Mouse (Mus musculus) limb, embryonic 15.5 days (tissue): ENCODE measurements at regions not wholly inside any gene's neighbourhood (a gene's known extent, or its start where the extent isn't known, plus 50 kb on each side); places are given as distances from the start of the nearest gene placed in this dataset.

Experiments used
- ATAC-seq: fragments of 200-750 bp; cut with Nextera tagmentation; 2 replicates; pipeline ENCODE4 v1.8.0; 2017; ENCODE audit warnings: low read depth, moderate TSS enrichment; ENCODE audit not compliant: insufficient number of reproducible peaks, low FRiP score, low TSS enrichment
- H3K27ac ChIP-seq: fragments of 300-500 bp; sonication (generic); 2 replicates; pipeline ENCODE4 v1.5.1; 2015; ENCODE audit warnings: moderate library complexity, mild to moderate bottlenecking, inconsistent platforms
- H3K27me3 ChIP-seq: fragments of 300-500 bp; sonication (generic); 2 replicates; pipeline ENCODE4 v1.6.1; 2015; ENCODE audit warnings: inconsistent platforms
- H3K36me3 ChIP-seq: fragments of 300-500 bp; sonication (generic); 2 replicates; pipeline ENCODE4 v1.6.1; 2015; ENCODE audit warnings: inconsistent platforms
- H3K4me1 ChIP-seq: fragments of 300-500 bp; sonication (generic); 2 replicates; pipeline ENCODE4 v1.6.1; 2015; ENCODE audit warnings: inconsistent platforms
- H3K4me2 ChIP-seq: fragments of 300-500 bp; sonication (generic); 2 replicates; pipeline ENCODE4 v1.6.1; 2015; ENCODE audit warnings: mild to moderate bottlenecking, inconsistent platforms
- H3K4me3 ChIP-seq: fragments of 300-500 bp; sonication (generic); 2 replicates; pipeline ENCODE4 v1.5.1; 2015; ENCODE audit warnings: mild to moderate bottlenecking, inconsistent platforms
- H3K9ac ChIP-seq: fragments of 300-500 bp; sonication (generic); 2 replicates; pipeline ENCODE4 v1.6.1; 2015; ENCODE audit warnings: inconsistent platforms
- H3K9me3 ChIP-seq: fragments of 300-500 bp; sonication (generic); 2 replicates; pipeline ENCODE4 v1.6.1; 2016; ENCODE audit warnings: inconsistent platforms
- WGBS: fragments of 180-500 bp; shearing (Covaris S2); methylation state at CpG from one replicate; pipeline ENCODE4 v1.1.7; 2015; 5-methylcytosine and 5-hydroxymethylcytosine counted together

GRCm38 (mm10) chr7:73655787-73656423 is 84.2 kb upstream of the Fam174b start:
- Histone ChIP-seq H3K4me2 (no peak overlapping the region), H3K27ac (no peak overlapping the region), H3K9me3 (no peaks in the 10 kb centered on the region), H3K4me3 (no peak overlapping the region), H3K9ac (no peak overlapping the region), H3K36me3 (no peaks in the 10 kb centered on the region), H3K27me3 (peaks cover 8% of the 10 kb centered on the region; the same call in 1 of the 2 replicates), H3K4me1 (no peaks in the 10 kb centered on the region; the same call in 1 of the 2 replicates)
- no peak for ATAC-seq
- 26% methylated on average over 5 of the region's 5 CpGs for WGBS

GRCm38 (mm10) chr7:73654193-73654871 is 85.8 kb upstream of the Fam174b start:
- Histone ChIP-seq H3K9me3 (no peaks in the 10 kb centered on the region), H3K27me3 (peaks cover 8% of the 10 kb centered on the region; the same call in 1 of the 2 replicates), H3K36me3 (no peaks in the 10 kb centered on the region), H3K4me3 (no peak overlapping the region), H3K9ac (no peak overlapping the region), H3K4me2 (no peak overlapping the region), H3K4me1 (no peaks in the 10 kb centered on the region; the same call in 1 of the 2 replicates), H3K27ac (no peak overlapping the region; the same call in 1 of the 2 replicates)
- WGBS = 35% methylated on average over 12 of the region's 12 CpGs
- ATAC-seq = no peak

- H3K9me3 ChIP-seq = no peaks in the 10 kb centered on the region
- peaks cover 2% of the 10 kb centered on the region; the same call in 1 of the 2 replicates for H3K4me1 ChIP-seq
- peaks cover 8% of the 10 kb centered on the region; the same call in 1 of the 2 replicates for H3K27me3 ChIP-seq
- 93% methylated on average over 6 of the region's 6 CpGs for WGBS
- H3K27ac ChIP-seq = no peak overlapping the region
- H3K36me3 ChIP-seq = no peaks in the 10 kb centered on the region
- no peak overlapping the region for H3K9ac ChIP-seq
- ATAC-seq = no peak
- no peak overlapping the region for H3K4me2 ChIP-seq
- no peak overlapping the region for H3K4me3 ChIP-seq
Observed at GRCm38 (mm10) chr7:73650909-73651308, 89.2 kb upstream of the Fam174b start.

DNA sequence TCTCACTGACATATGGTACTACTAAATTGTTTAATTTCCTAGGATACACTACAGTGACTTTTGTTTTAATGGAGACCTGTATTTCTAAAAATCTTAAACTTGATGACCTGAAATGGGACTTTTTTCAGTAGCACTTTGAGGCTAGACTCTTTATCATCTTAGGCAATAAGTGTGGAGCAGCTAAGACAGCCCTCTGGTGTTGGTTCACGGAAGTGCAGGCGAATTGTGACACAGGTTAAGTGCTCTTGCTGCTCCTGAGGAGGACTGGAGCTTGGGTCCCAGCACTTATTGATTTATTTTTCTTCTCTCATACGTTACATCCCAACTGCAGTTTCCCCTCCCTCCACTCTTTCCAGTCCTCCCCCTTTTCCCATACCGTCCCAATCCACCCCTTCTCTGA is 92.1 kb upstream of the Fam174b start:
- no peak for ATAC-seq
- WGBS = 33% methylated on average over 4 of the region's 4 CpGs

GRCm38 (mm10) chr7:73647140-73647539 is 93.0 kb upstream of the Fam174b start:
- H3K27ac ChIP-seq = no peak overlapping the region
- H3K27me3 ChIP-seq = no peaks in the 10 kb centered on the region
- H3K9me3 ChIP-seq = no peaks in the 10 kb centered on the region
- no peak for ATAC-seq
- H3K4me2 ChIP-seq = no peak overlapping the region
- WGBS = 61% methylated on average over 4 of the region's 4 CpGs
- H3K9ac ChIP-seq = no peak overlapping the region
- H3K4me1 ChIP-seq = 0 out of 2 replicates have a peak, but pooled peaks cover 2% of the 10 kb centered on the region
- H3K4me3 ChIP-seq = no peak overlapping the region
- no peaks in the 10 kb centered on the region for H3K36me3 ChIP-seq

More for the DNA sequence above, 92.1 kb upstream of the Fam174b start:
- H3K27me3 ChIP-seq = no peaks in the 10 kb centered on the region
- no peak overlapping the region for H3K27ac ChIP-seq
- H3K4me3 ChIP-seq = no peak overlapping the region
- H3K4me1 ChIP-seq = 0 out of 2 replicates have a peak, but pooled peaks cover 2% of the 10 kb centered on the region
- H3K36me3 ChIP-seq = no peaks in the 10 kb centered on the region
- H3K9me3 ChIP-seq = no peaks in the 10 kb centered on the region
- no peak overlapping the region for H3K4me2 ChIP-seq
- no peak overlapping the region for H3K9ac ChIP-seq

- no peak overlapping the region for H3K9ac ChIP-seq
- H3K4me1 ChIP-seq = 0 out of 2 replicates have a peak, but pooled peaks cover 2% of the 10 kb centered on the region
- WGBS = 53% methylated on average over 5 of the region's 5 CpGs
- ATAC-seq = no peak
- no peaks in the 10 kb centered on the region for H3K36me3 ChIP-seq
- no peak overlapping the region for H3K27ac ChIP-seq
- no peak overlapping the region for H3K4me3 ChIP-seq
- H3K4me2 ChIP-seq = no peak overlapping the region
- no peaks in the 10 kb centered on the region for H3K9me3 ChIP-seq
- H3K27me3 ChIP-seq = no peaks in the 10 kb centered on the region
Observed at GRCm38 (mm10) chr7:73646711-73647110, 93.4 kb upstream of the Fam174b start.

DNA sequence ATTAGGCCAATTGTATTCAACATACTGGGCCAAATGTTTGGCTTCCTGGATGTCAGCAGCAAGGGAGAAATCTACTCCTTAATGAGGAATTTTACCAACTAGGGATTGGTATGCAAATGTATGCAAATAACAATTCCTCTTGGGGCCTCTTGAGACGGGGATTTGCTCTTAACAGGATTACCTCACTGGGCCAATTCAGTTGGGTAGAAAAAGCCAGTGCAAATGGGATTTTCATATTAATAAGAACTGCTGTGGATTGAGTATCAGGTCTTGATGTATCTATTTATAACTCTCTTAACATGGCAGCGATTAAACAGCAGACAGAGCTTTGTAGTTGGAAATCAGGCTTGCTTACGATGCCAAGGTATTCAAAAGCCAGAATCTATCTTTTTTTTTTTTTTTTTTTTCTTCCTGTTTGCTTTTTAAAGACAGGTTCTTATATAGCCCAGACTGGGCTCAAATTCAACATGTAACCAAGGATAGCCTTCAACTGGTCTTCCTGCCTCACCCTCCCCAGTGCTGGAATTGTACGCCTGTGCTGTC is 95.7 kb upstream of the Fam174b start:
- Histone ChIP-seq H3K4me2 (no peak overlapping the region), H3K9ac (no peak overlapping the region), H3K9me3 (no peaks in the 10 kb centered on the region), H3K36me3 (no peaks in the 10 kb centered on the region), H3K27me3 (no peaks in the 10 kb centered on the region), H3K4me1 (0 out of 2 replicates have a peak, but pooled peaks cover 2% of the 10 kb centered on the region), H3K4me3 (no peak overlapping the region), H3K27ac (no peak overlapping the region)
- 62% methylated on average over 4 of the region's 4 CpGs for WGBS
- no peak for ATAC-seq

GRCm38 (mm10) chr7:73643993-73644335 is 96.1 kb upstream of the Fam174b start:
- no peak overlapping the region for H3K4me3 ChIP-seq
- H3K36me3 ChIP-seq = no peaks in the 10 kb centered on the region
- H3K27me3 ChIP-seq = no peaks in the 10 kb centered on the region
- H3K4me2 ChIP-seq = no peak overlapping the region
- 0 out of 2 replicates have a peak, but pooled peaks cover 2% of the 10 kb centered on the region for H3K4me1 ChIP-seq
- H3K27ac ChIP-seq = no peak overlapping the region
- no peaks in the 10 kb centered on the region for H3K9me3 ChIP-seq
- ATAC-seq = no peak
- no peak overlapping the region for H3K9ac ChIP-seq
- 57% methylated on average over 10 of the region's 10 CpGs for WGBS

GRCm38 (mm10) chr7:73643306-73643992 is 96.7 kb upstream of the Fam174b start:
- no peak for ATAC-seq
- no peaks in the 10 kb centered on the region for H3K36me3 ChIP-seq
- WGBS = 82% methylated on average over 19 of the region's 19 CpGs
- H3K4me2 ChIP-seq = no peak overlapping the region
- no peaks in the 10 kb centered on the region for H3K27me3 ChIP-seq
- H3K27ac ChIP-seq = no peak overlapping the region
- H3K9me3 ChIP-seq = no peaks in the 10 kb centered on the region
- no peak overlapping the region for H3K9ac ChIP-seq
- H3K4me3 ChIP-seq = no peak overlapping the region
- 0 out of 2 replicates have a peak, but pooled peaks cover 2% of the 10 kb centered on the region for H3K4me1 ChIP-seq

- Histone ChIP-seq H3K4me2 (no peak overlapping the region), H3K4me1 (no peaks in the 10 kb centered on the region), H3K9ac (no peak overlapping the region), H3K9me3 (no peaks in the 10 kb centered on the region), H3K27ac (no peak overlapping the region), H3K27me3 (no peaks in the 10 kb centered on the region), H3K36me3 (no peaks in the 10 kb centered on the region), H3K4me3 (no peak overlapping the region)
- WGBS = 42% methylated on average over 2 of the region's 2 CpGs
- ATAC-seq = no peak
Observed at GRCm38 (mm10) chr7:73640194-73640593, 98.6 kb upstream of the Chd2 start.

GRCm38 (mm10) chr7:73637810-73638125 is 96.1 kb upstream of the Chd2 start:
- Histone ChIP-seq H3K27ac (no peak overlapping the region), H3K4me3 (no peak overlapping the region), H3K9me3 (no peaks in the 10 kb centered on the region), H3K27me3 (no peaks in the 10 kb centered on the region), H3K4me2 (no peak overlapping the region), H3K9ac (no peak overlapping the region), H3K4me1 (no peaks in the 10 kb centered on the region), H3K36me3 (no peaks in the 10 kb centered on the region)
- WGBS = 66% methylated on average over 4 of the region's 4 CpGs
- no peak for ATAC-seq
